Mouse (Mus musculus): Measurements from ENCODE around the gene Hs3st6. TPM values are rescaled to one million over a fixed set of nuclear protein-coding genes. Genes with fewer than 3 reads are reported as not detected.

The Hs3st6 gene
- polyA plus RNA-seq, 1 experiment from 2014 or later = 2.9 TPM

- TF ChIP-seq CTCF (IDR thresholded peaks at IDR 0.05) = no peak
- in situ Hi-C loops (cut with MboI; ENCODE audit: low pct_unique_long_range_greater_than_20kb) = no loop called here
- H3K27me3 ChIP-seq = no peaks in the 10 kb centered on the region
- DNase-seq (ENCODE audit: low read depth, low spot score) (no peak), ATAC-seq (peak; percentile 33)
- ChIA-PET CTCF (interaction anchor here (1.0 to 4.9 kb wide), 5 partner anchors 9 to 81 kb away, joined by 3 to 22 read pairs (median 4); partner anchors contain the start of genes Ndufb10 and Rpl3l), POLR2A (interaction anchor here (0.9 kb wide), 1 partner anchor 13 kb away, joined by 3 read pairs; the partner anchor contains the start of gene Ndufb10)
These were observed 15.5 kb upstream of the Hs3st6 start for GRCm38 (mm10) chr17:24737135-24737810.

- DNase-seq (ENCODE audit: low read depth, low spot score) (no peak), ATAC-seq (no peak)
- no peak for TF ChIP-seq CTCF (IDR thresholded peaks at IDR 0.05)
- POLR2A ChIA-PET = no interaction called here
- CTCF ChIA-PET = no interaction called here
- in situ Hi-C loops (cut with MboI; ENCODE audit: low pct_unique_long_range_greater_than_20kb) = no loop called here
- no peaks in the 10 kb centered on the region for H3K27me3 ChIP-seq
These were observed 14.6 kb upstream of the Hs3st6 start for GRCm38 (mm10) chr17:24738238-24738637.

GRCm38 (mm10) chr17:24739926-24740325 is 12.9 kb upstream of the Hs3st6 start:
- POLR2A ChIA-PET = no interaction called here
- TF ChIP-seq CTCF (IDR thresholded peaks at IDR 0.05) = no peak
- no peak for DNase-seq (ENCODE audit: low read depth, low spot score)
- no peaks in the 10 kb centered on the region for H3K27me3 ChIP-seq
- no peak for ATAC-seq
- in situ Hi-C loops (cut with MboI; ENCODE audit: low pct_unique_long_range_greater_than_20kb) = loop anchor here (5.0 kb wide), 1 partner anchor 77 kb away; no protein-coding TSS in a partner anchor
- CTCF ChIA-PET = no interaction called here

GRCm38 (mm10) chr17:24742307-24742706 is 10.5 kb upstream of the Hs3st6 start:
- no peak for TF ChIP-seq CTCF (IDR thresholded peaks at IDR 0.05)
- in situ Hi-C loops (cut with MboI; ENCODE audit: low pct_unique_long_range_greater_than_20kb) = loop anchor here (5.0 kb wide), 1 partner anchor 75 kb away; no protein-coding TSS in a partner anchor
- CTCF ChIA-PET = interaction anchor here (1.3 to 1.6 kb wide), 2 partner anchors 9 to 76 kb away, joined by 4 to 5 read pairs; no protein-coding TSS in a partner anchor
- no peaks in the 10 kb centered on the region for H3K27me3 ChIP-seq
- ATAC-seq (no peak), DNase-seq (ENCODE audit: low read depth, low spot score) (no peak)
- POLR2A ChIA-PET = no interaction called here

GRCm38 (mm10) chr17:24743896-24744295 is 8.9 kb upstream of the Hs3st6 start:
- ATAC-seq (no peak), DNase-seq (ENCODE audit: low read depth, low spot score) (no peak)
- no peaks in the 10 kb centered on the region for H3K27me3 ChIP-seq
- in situ Hi-C loops (cut with MboI; ENCODE audit: low pct_unique_long_range_greater_than_20kb) = loop anchor here (5.0 kb wide), 1 partner anchor 73 kb away; no protein-coding TSS in a partner anchor
- TF ChIP-seq CTCF (IDR thresholded peaks at IDR 0.05) = no peak
- ChIA-PET CTCF (no interaction called here), POLR2A (no interaction called here)

- CTCF ChIA-PET = no interaction called here
- no peak for TF ChIP-seq CTCF (IDR thresholded peaks at IDR 0.05)
- DNase-seq (ENCODE audit: low read depth, low spot score) (no peak), ATAC-seq (no peak)
- POLR2A ChIA-PET = no interaction called here
- in situ Hi-C loops (cut with MboI; ENCODE audit: low pct_unique_long_range_greater_than_20kb) = loop anchor here (5.0 kb wide), 1 partner anchor 73 kb away; no protein-coding TSS in a partner anchor
- no peaks in the 10 kb centered on the region for H3K27me3 ChIP-seq
These were observed 8.4 kb upstream of the Hs3st6 start for GRCm38 (mm10) chr17:24744381-24744780.

- no peaks in the 10 kb centered on the region for H3K27me3 ChIP-seq
- ChIA-PET CTCF (interaction anchor here (0.8 to 1.9 kb wide), 17 partner anchors 9 to 136 kb away, joined by 3 to 22 read pairs (median 4); partner anchors contain the start of gene Hagh), POLR2A (interaction anchor here (0.8 kb wide), 1 partner anchor 75 kb away, joined by 3 read pairs; no protein-coding TSS in a partner anchor)
- TF ChIP-seq CTCF (IDR thresholded peaks at IDR 0.05) = peak; percentile 95
- DNase-seq (ENCODE audit: low read depth, low spot score) (no peak), ATAC-seq (peak; percentile 57)
- in situ Hi-C loops (cut with MboI; ENCODE audit: low pct_unique_long_range_greater_than_20kb) = no loop called here
These were observed 7.0 kb upstream of the Hs3st6 start for GRCm38 (mm10) chr17:24745526-24746497.

GRCm38 (mm10) chr17:24746986-24747385 is 5.8 kb upstream of the Hs3st6 start:
- no peaks in the 10 kb centered on the region for H3K27me3 ChIP-seq
- POLR2A ChIA-PET = no interaction called here
- TF ChIP-seq CTCF (IDR thresholded peaks at IDR 0.05) = no peak
- in situ Hi-C loops (cut with MboI; ENCODE audit: low pct_unique_long_range_greater_than_20kb) = no loop called here
- no peak for ATAC-seq
- CTCF ChIA-PET = interaction anchor here (1.1 to 2.0 kb wide), 3 partner anchors 53 to 71 kb away, joined by 7 to 10 read pairs (median 9); no protein-coding TSS in a partner anchor
- no peak for DNase-seq (ENCODE audit: low read depth, low spot score)

GRCm38 (mm10) chr17:24751528-24751927 is 1.3 kb upstream of the Hs3st6 start:
- H3K27me3 ChIP-seq = peaks cover 21% of the 10 kb centered on the region
- ATAC-seq = no peak
- CTCF ChIA-PET = interaction anchor here (1.2 to 2.0 kb wide), 4 partner anchors 9 to 66 kb away, joined by 4 to 7 read pairs (median 5); no protein-coding TSS in a partner anchor
- in situ Hi-C loops (cut with MboI; ENCODE audit: low pct_unique_long_range_greater_than_20kb) = no loop called here
- DNase-seq (ENCODE audit: low read depth, low spot score) = no peak
- POLR2A ChIA-PET = interaction anchor here (1.4 kb wide), 1 partner anchor 10 kb away, joined by 4 read pairs; no protein-coding TSS in a partner anchor
- no peak for TF ChIP-seq CTCF (IDR thresholded peaks at IDR 0.05)

GRCm38 (mm10) chr17:24757394-24757793 is 4.6 kb downstream of the Hs3st6 start:
- no peak for TF ChIP-seq CTCF (IDR thresholded peaks at IDR 0.05)
- in situ Hi-C loops (cut with MboI; ENCODE audit: low pct_unique_long_range_greater_than_20kb) = no loop called here
- DNase-seq (ENCODE audit: low read depth, low spot score) = no peak
- no peak for ATAC-seq
- CTCF ChIA-PET = interaction anchor here (1.0 kb wide), 1 partner anchor 12 kb away, joined by 3 read pairs; no protein-coding TSS in a partner anchor
- peaks cover 19% of the 10 kb centered on the region for H3K27me3 ChIP-seq
- POLR2A ChIA-PET = no interaction called here
